Mouse (Mus musculus) heart, postnatal 0 days (tissue): ENCODE results near the gene Mymk.

ENCODE experiments used
- CTCF ChIP-seq: IDR thresholded peaks from 2 replicates; pipeline ENCODE4 v1.5.1; 2016; ENCODE audit warnings: antibody characterized with exemption, control low read depth, low read depth
- EP300 ChIP-seq: IDR thresholded peaks from 2 replicates; pipeline ENCODE4 v1.6.1; 2016; ENCODE audit warnings: antibody characterized with exemption, low read depth

GRCm38 (mm10) chr2:27079649-27080048 lies 7.7 kb upstream of the Mymk start:
- TF ChIP-seq EP300, result no peak
- no peak for TF ChIP-seq CTCF
